Comparison of ENCODE assay signal across 8 mouse cellular contexts in the genomic region with DNA sequence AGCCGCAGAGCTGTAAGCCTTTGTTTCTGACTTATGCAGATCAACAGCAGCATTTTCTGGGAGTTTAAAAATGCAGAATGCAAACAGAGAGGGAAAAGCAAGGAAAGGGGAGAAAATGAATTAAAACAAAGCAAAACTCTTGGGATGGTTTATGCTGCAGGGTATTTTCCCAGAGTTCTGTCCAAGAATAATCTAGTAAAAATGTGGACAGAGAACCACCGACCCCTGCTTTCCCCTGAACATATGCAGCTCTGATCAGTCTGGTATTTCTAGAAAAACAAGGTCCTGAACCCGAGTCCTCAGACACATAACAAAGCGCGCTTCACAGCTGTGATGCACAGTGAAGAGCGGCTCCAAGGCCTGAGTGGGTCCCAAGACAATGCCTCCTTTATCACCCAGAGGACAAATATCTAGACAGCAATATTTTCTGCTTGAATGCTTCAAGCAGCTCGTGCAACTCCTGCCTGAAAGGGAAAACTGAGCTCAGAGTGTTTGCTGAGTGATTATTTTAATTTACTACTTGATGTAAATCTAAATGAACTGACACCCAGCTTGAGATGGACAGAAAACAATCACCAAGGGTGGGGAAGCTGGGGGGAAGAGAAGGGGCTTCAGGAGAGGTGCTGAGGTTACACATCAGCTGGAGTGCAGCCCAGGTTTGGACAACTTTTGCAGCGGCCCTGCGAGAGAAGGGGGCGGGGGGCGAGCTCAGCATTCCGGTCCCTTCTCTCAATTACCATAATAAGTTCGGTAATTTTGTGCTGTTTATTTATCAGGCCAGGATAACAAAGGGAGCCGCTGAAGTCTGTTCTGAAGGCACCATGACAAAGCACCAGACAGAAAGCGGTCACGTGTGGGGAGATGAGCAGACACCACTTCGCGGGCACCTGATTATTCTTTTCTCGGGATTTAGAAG.
A peak's percentile ranks its signal among the peaks of the same experiment; 100 is the strongest.
DNase-seq lines count a peak whose midpoint lies in the region; ATAC-seq and TF ChIP-seq lines count a peak whose summit lies in the region.

No protein-coding gene starts in this region.

- ATAC-seq in kidney, postnatal 0 days (replicated peaks; ENCODE audit: low FRiP score, low read depth) = no peak; the same call in 1 of the 2 replicates
- peak; percentile 95 for ATAC-seq in embryonic facial prominence, embryonic 14.5 days (ENCODE audit: low read depth)
- ATAC-seq in neural tube, embryonic 12.5 days (ENCODE audit: low FRiP score, low read depth) = peak; percentile 93

- DNase-seq in kidney, postnatal 0 days (ENCODE audit: low spot score) = peak; percentile 52
- no peak for DNase-seq in kidney, adult 9 months
- peak; percentile 84 for DNase-seq in embryonic facial prominence, embryonic 14.5 days (ENCODE audit: low spot score)
- DNase-seq in layer of hippocampus, postnatal 14 days (ENCODE audit: low spot score in 2 of 2) = peak; percentile 32 to 41
- no peak for DNase-seq in adipocyte (ENCODE audit: low spot score)
- DNase-seq in kidney, postnatal 10 days = no peak
- no peak for DNase-seq in cerebellum, adult 11-12 months

- H3K9me3 ChIP-seq in kidney, postnatal 0 days (replicated peaks; ENCODE audit: low read length) = no peaks in the 10 kb centered on the region
- H3K9me3 ChIP-seq in embryonic facial prominence, embryonic 14.5 days (ENCODE audit: control insufficient read depth, low read length) = no peaks in the 10 kb centered on the region
- no peaks in the 10 kb centered on the region for H3K9me3 ChIP-seq in neural tube, embryonic 12.5 days

- no peaks in the 10 kb centered on the region for H3K36me3 ChIP-seq in kidney, postnatal 0 days (ENCODE audit: insufficient read depth, low read length)
- H3K36me3 ChIP-seq in embryonic facial prominence, embryonic 14.5 days (ENCODE audit: control insufficient read depth, insufficient read depth, low read length) = no peaks in the 10 kb centered on the region
- H3K36me3 ChIP-seq in neural tube, embryonic 12.5 days = no peaks in the 10 kb centered on the region

- H3K4me1 ChIP-seq in kidney, postnatal 0 days (replicated peaks; ENCODE audit: insufficient read depth, low read length) = no peaks in the 10 kb centered on the region; the same call in 1 of the 2 replicates
- H3K4me1 ChIP-seq in embryonic facial prominence, embryonic 14.5 days (ENCODE audit: control insufficient read depth, insufficient read depth, low read length) = peaks cover 12% of the 10 kb centered on the region
- peaks cover 19% of the 10 kb centered on the region for H3K4me1 ChIP-seq in neural tube, embryonic 12.5 days

- no peak overlapping the region for H3K9ac ChIP-seq in kidney, postnatal 0 days (ENCODE audit: low read depth, low read length)
- peak overlapping the region; percentile 28; the same call in 1 of the 2 replicates for H3K9ac ChIP-seq in embryonic facial prominence, embryonic 14.5 days (ENCODE audit: low read depth, low read length)
- peak overlapping the region; percentile 29; the same call in 1 of the 2 replicates for H3K9ac ChIP-seq in neural tube, embryonic 12.5 days

- H3K27ac ChIP-seq in kidney, postnatal 0 days = no peak overlapping the region
- H3K27ac ChIP-seq in embryonic facial prominence, embryonic 14.5 days (replicated peaks; ENCODE audit: low read depth, low read length) = peak overlapping the region; percentile 48
- peak overlapping the region; percentile 76; the same call in 1 of the 2 replicates for H3K27ac ChIP-seq in neural tube, embryonic 12.5 days

- peak overlapping the region; percentile 54 for H3K4me2 ChIP-seq in kidney, postnatal 0 days (ENCODE audit: low read length)
- peak overlapping the region; percentile 71 for H3K4me2 ChIP-seq in embryonic facial prominence, embryonic 14.5 days (ENCODE audit: low read depth, low read length)
- H3K4me2 ChIP-seq in neural tube, embryonic 12.5 days (replicated peaks) = peak overlapping the region; percentile 58

- 10% methylated on average over 19 of the region's 19 CpGs for WGBS in kidney, postnatal 0 days
- 6% methylated on average over 19 of the region's 19 CpGs for WGBS in embryonic facial prominence, embryonic 14.5 days
- WGBS in neural tube, embryonic 12.5 days = 3% methylated on average over 19 of the region's 19 CpGs

- no peaks in the 10 kb centered on the region for H3K27me3 ChIP-seq in kidney, postnatal 0 days (ENCODE audit: insufficient read depth, low read length)
- no peaks in the 10 kb centered on the region for H3K27me3 ChIP-seq in embryonic facial prominence, embryonic 14.5 days (replicated peaks; ENCODE audit: control insufficient read depth, insufficient read depth, low read length)
- H3K27me3 ChIP-seq in neural tube, embryonic 12.5 days (replicated peaks) = no peaks in the 10 kb centered on the region

- TF ChIP-seq CTCF in kidney, postnatal 0 days (IDR thresholded peaks at IDR 0.05; ENCODE audit: low read depth) = no peak

- H3K4me3 ChIP-seq in kidney, postnatal 0 days (replicated peaks; ENCODE audit: low read depth, low read length) = peak overlapping the region; percentile 21
- peak overlapping the region; percentile 32 for H3K4me3 ChIP-seq in embryonic facial prominence, embryonic 14.5 days (ENCODE audit: low read depth, low read length)
- H3K4me3 ChIP-seq in neural tube, embryonic 12.5 days = 0 out of 2 replicates have a peak overlapping the region, but pooled peaks have one; percentile 18

Comparison
In these comparisons a context has a peak if more than half of its experiments do, and no peak if none do; other contexts are left out.
1. DNase-seq: peak in kidney, postnatal 0 days (single experiment), embryonic facial prominence, embryonic 14.5 days (single experiment) and layer of hippocampus, postnatal 14 days (2 of 2); none in kidney, adult 9 months (single experiment), adipocyte (single experiment), kidney, postnatal 10 days (single experiment) and cerebellum, adult 11-12 months (single experiment).
2. Peak in every context shown above with its lines, with median percentiles within 50 percentile points of each other: H3K4me2 ChIP-seq and H3K4me3 ChIP-seq.